In the genomic region with DNA sequence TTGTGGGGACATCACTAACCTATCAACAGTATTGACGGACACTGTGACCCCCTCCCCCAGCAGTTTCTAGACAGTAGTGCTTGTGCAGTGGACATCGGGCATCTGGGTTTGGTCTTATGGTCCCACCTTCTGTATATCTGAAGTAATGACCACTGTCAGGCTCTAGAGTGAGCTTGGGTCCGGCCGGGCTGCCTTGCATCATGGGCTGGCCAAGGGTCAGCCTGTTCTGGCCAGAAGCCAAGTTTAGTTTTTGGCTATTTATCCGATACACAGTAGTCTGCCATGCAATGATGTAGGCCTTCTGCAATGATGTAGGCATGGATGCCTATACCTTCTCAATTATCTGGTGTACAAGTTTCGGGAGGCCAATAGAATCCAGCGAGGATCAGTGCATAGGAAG, we compare ENCODE assay signal across 25 mouse cellular contexts.
"Had no signal": no experiment of that assay in that cellular context is flagged by ENCODE, and none has a peak within 500 bp of the region (broad histone marks: within the 10 kb centered on the region; RNA-seq: fewer than 3 reads in every experiment).

No protein-coding gene starts in this region.

- H3K4me1 ChIP-seq: hindbrain, embryonic 12.5 days; intestine, embryonic 15.5 days; kidney, embryonic 15.5 days; limb, embryonic 10.5 days; limb, embryonic 12.5 days; liver, embryonic 13.5 days had no signal

- H3K4me3 ChIP-seq: gastrocnemius, adult 2 months; heart, adult 2 months; heart, embryonic 10.5 days; heart, embryonic 12.5 days; hindbrain, embryonic 10.5 days; hindbrain, embryonic 12.5 days; intestine, embryonic 15.5 days; kidney, embryonic 15.5 days; layer of hippocampus, adult 2 months; left cerebral cortex, adult 2 months; limb, embryonic 10.5 days; limb, embryonic 12.5 days; liver, embryonic 13.5 days had no signal

- H3K9me3 ChIP-seq: heart, embryonic 10.5 days; heart, embryonic 12.5 days; intestine, embryonic 15.5 days; limb, embryonic 10.5 days; liver, embryonic 13.5 days had no signal

- DNase-seq: gastrocnemius, adult 2 months; gastrocnemius, postnatal 10 days; gastrocnemius, postnatal 25 days; heart, adult 2 months; heart, postnatal 10 days; heart, postnatal 4 days; kidney, adult 18-20 months; kidney, adult 9 months; kidney, postnatal 25 days; liver, embryonic 13.5 days had no signal

- H3K4me2 ChIP-seq: heart, embryonic 12.5 days; hindbrain, embryonic 12.5 days; hindbrain, embryonic 14.5 days; intestine, embryonic 15.5 days; kidney, embryonic 15.5 days; limb, embryonic 12.5 days; liver, embryonic 13.5 days had no signal

- H3K9ac ChIP-seq: heart, embryonic 12.5 days; hindbrain, embryonic 12.5 days; hindbrain, embryonic 14.5 days; intestine, embryonic 15.5 days; kidney, embryonic 15.5 days; limb, embryonic 12.5 days; liver, embryonic 13.5 days had no signal

- H3K27ac ChIP-seq: gastrocnemius, adult 2 months; heart, adult 2 months; heart, embryonic 10.5 days; hindbrain, embryonic 10.5 days; hindbrain, embryonic 12.5 days; hindbrain, embryonic 14.5 days; intestine, embryonic 15.5 days; kidney, embryonic 15.5 days; kidney, postnatal 0 days; layer of hippocampus, adult 2 months; left cerebral cortex, adult 2 months; limb, embryonic 10.5 days; limb, embryonic 12.5 days; liver, embryonic 13.5 days had no signal

- H3K27me3 ChIP-seq: heart, embryonic 12.5 days; hindbrain, embryonic 12.5 days; intestine, embryonic 15.5 days; kidney, embryonic 15.5 days; limb, embryonic 12.5 days; liver, embryonic 13.5 days had no signal

- H3K36me3 ChIP-seq: heart, embryonic 10.5 days; heart, embryonic 12.5 days; hindbrain, embryonic 10.5 days; hindbrain, embryonic 12.5 days; intestine, embryonic 15.5 days; limb, embryonic 10.5 days; limb, embryonic 12.5 days; liver, embryonic 13.5 days had no signal

- ATAC-seq: hindbrain, embryonic 16.5 days; inflammation-experienced regulatory T-cells, adult 6 months; intestine, embryonic 15.5 days; intestine, postnatal 0 days had no signal
